Mouse (Mus musculus): ENCODE results near the gene Tspan1. TPM values are rescaled to one million over a fixed set of nuclear protein-coding genes. Genes with fewer than 3 reads are reported as not detected.

Tspan1 gene
- polyA plus RNA-seq (2017; shearing (Covaris generic)), result not detected

GRCm38 (mm10) chr4:116167404-116167803, at the start of gene Tspan1:
Gene Tspan1 (minus strand): TSS chr4:116167601.

GRCm38 (mm10) chr4:116173072-116173471, 5.7 kb upstream of the Tspan1 start, which contains the start of the genes 1700042G07Rik and Gm49337:
Gene 1700042G07Rik (plus strand): TSS chr4:116173372.
Gene Gm49337 (plus strand): TSS chr4:116173384.

GRCm38 (mm10) chr4:116151238-116151637, 16.2 kb downstream of the Tspan1 start, which contains the start of gene Lurap1:
Gene Lurap1 (minus strand): TSS chr4:116151338.

GRCm38 (mm10) chr4:116123602-116124519, 43.5 kb downstream of the Tspan1 start, which contains the start of the genes Rad54l and Pomgnt1:
Gene Rad54l (minus strand): TSS chr4:116123690.
Gene Pomgnt1 (plus strand): TSS chr4:116123840.

Other genes starting within 250 kb of the Tspan1 start
- gene Dmbx1, start 227.7 kb downstream of the Tspan1 start, polyA plus RNA-seq (2017; shearing (Covaris generic)), result 0.12 TPM
- gene Faah, start 149.7 kb downstream of the Tspan1 start, polyA plus RNA-seq (2017; shearing (Covaris generic)), result 216 TPM
- gene Nsun4, start 113.7 kb downstream of the Tspan1 start, polyA plus RNA-seq (2017; shearing (Covaris generic)), result 38.5 TPM
- gene Uqcrh, start 92.5 kb downstream of the Tspan1 start, polyA plus RNA-seq (2017; shearing (Covaris generic)), result 416 TPM
- gene Lrrc41, start 92.3 kb downstream of the Tspan1 start, polyA plus RNA-seq (2017; shearing (Covaris generic)), result 36.0 TPM
- gene Rad54l, start 43.9 kb downstream of the Tspan1 start, polyA plus RNA-seq (2017; shearing (Covaris generic)), result 0.96 TPM
- 20.9 TPM for gene Pomgnt1, start 43.8 kb downstream of the Tspan1 start, polyA plus RNA-seq (2017; shearing (Covaris generic))
- gene Lurap1, start 16.3 kb downstream of the Tspan1 start, polyA plus RNA-seq (2017; shearing (Covaris generic)), result 0.09 TPM
- not detected for gene 1700042G07Rik, start 5.8 kb upstream of the Tspan1 start, polyA plus RNA-seq (2017; shearing (Covaris generic))
- gene Gm49337, start 5.8 kb upstream of the Tspan1 start, polyA plus RNA-seq (2017; shearing (Covaris generic)), result not detected
- gene Pik3r3, start 54.0 kb upstream of the Tspan1 start, polyA plus RNA-seq (2017; shearing (Covaris generic)), result 0.66 TPM